Mouse (Mus musculus) thymus, adult 2 months (tissue): Measurements from ENCODE around the gene Actg2. TPM values are rescaled to one million over a fixed set of nuclear protein-coding genes. Genes with fewer than 3 reads are reported as not detected.

ENCODE experiments used
- DNase-seq: peaks from one replicate; pipeline ENCODE4 v3.0.0; 2021
- H3K27ac ChIP-seq: fragments of 200-500 bp; 2 replicates; pipeline ENCODE4 v1.5.1; 2012; ENCODE audit warnings: low read length, control low read depth; ENCODE audit not compliant: control insufficient read depth, insufficient read depth
- H3K27me3 ChIP-seq: fragments of 200-500 bp; 2 replicates; pipeline ENCODE4 v1.6.1; 2012; ENCODE audit warnings: mild to moderate bottlenecking, low read length, moderate library complexity, mixed read lengths; ENCODE audit not compliant: control insufficient read depth, insufficient read depth
- H3K36me3 ChIP-seq: fragments of 200-500 bp; 2 replicates; pipeline ENCODE4 v1.6.1; 2012; ENCODE audit warnings: mild to moderate bottlenecking, low read length, moderate library complexity; ENCODE audit not compliant: control insufficient read depth, insufficient read depth
- H3K4me1 ChIP-seq: fragments of 200-500 bp; replicated peaks from 2 replicates; pipeline ENCODE4 v1.6.1; 2012; ENCODE audit warnings: low read length; ENCODE audit not compliant: control insufficient read depth, insufficient read depth
- H3K4me3 ChIP-seq: fragments of 200-500 bp; 2 replicates; pipeline ENCODE4 v1.5.1; 2012; ENCODE audit warnings: mild to moderate bottlenecking, low read length, control low read depth, moderate library complexity; ENCODE audit not compliant: control insufficient read depth, insufficient read depth
- CTCF ChIP-seq: fragments of 200-500 bp; IDR thresholded peaks from 2 replicates; pipeline ENCODE4 v1.5.1; 2012; ENCODE audit warnings: mild to moderate bottlenecking, control low read depth, low read length, moderate library complexity, borderline replicate concordance; ENCODE audit not compliant: control insufficient read depth, poor library complexity, insufficient read depth; ENCODE audit errors: extremely low read depth
- POLR2A ChIP-seq: fragments of 200-500 bp; IDR thresholded peaks from 2 replicates; pipeline ENCODE4 v1.6.1; 2012; ENCODE audit warnings: mild to moderate bottlenecking, low read length, control low read depth, moderate library complexity; ENCODE audit not compliant: control insufficient read depth, poor library complexity, insufficient read depth; ENCODE audit errors: extremely low read depth
- WGBS: fragments of 180-500 bp; shearing (Covaris S2); methylation state at CpG from one replicate; pipeline ENCODE4 v1.1.7; 2018; 5-methylcytosine and 5-hydroxymethylcytosine counted together
- polyA plus RNA-seq: library from polyadenylated mRNA; depleted of rRNA; stranded (reverse); fragments of >200 nt; gene quantifications from 2 replicates; pipeline ENCODE4 v1.2.3, GENCODE M21; 2012; rRNA removed

Gene Actg2
- polyA plus RNA-seq, 1 experiment = 2.3 TPM

DNA sequence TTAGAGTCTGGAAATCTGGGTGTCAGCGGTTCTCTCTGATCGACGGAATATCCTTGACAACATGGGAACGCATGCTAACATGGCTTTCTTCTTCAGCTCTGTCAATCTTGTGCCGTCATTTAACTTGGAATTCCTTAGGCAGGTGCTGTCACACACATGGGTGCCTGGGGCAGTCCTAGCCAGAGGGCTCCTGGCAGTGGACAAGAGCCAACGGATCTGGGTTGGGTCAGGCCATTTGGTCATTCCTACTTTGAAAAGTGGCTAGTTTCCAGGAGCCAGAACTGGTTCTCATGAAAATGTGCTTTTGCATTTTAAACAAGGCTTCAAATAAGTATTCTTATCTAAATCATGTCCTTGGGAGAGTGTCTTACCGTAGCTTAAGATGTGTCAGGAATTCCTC, 64.3 kb downstream of the Actg2 start:
- Histone ChIP-seq H3K27me3 (no peaks in the 10 kb centered on the region), H3K4me1 (no peaks in the 10 kb centered on the region; the same call in 1 of the 2 replicates), H3K4me3 (no peak overlapping the region), H3K36me3 (no peaks in the 10 kb centered on the region), H3K27ac (no peak overlapping the region)
- no peak for TF ChIP-seq CTCF
- TF ChIP-seq POLR2A = no peak
- WGBS = 98% methylated on average over 7 of the region's 7 CpGs
- no peak for DNase-seq

DNA sequence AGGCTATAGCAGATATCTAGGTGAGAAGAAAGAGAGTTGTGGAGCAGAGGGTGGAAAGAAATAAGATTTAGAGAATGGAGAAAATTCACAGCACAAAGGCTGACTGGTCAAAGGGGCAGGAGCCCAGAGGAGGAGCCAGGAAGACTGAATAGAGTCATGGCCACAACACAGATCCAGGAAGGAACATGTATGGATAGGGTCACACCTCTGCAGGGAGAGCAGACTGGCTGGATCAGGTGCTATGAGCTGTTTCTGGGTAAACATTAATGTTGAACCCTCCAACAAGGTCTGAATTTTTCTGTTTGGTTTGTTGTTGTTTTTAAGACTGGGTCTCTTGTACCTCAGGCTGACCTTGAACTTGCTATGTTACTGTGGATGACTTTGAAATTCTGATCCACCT, 72.1 kb downstream of the Actg2 start:
- H3K27me3 ChIP-seq = no peaks in the 10 kb centered on the region
- no peaks in the 10 kb centered on the region for H3K36me3 ChIP-seq
- no peak overlapping the region for H3K4me3 ChIP-seq
- no peak for TF ChIP-seq CTCF
- TF ChIP-seq POLR2A = no peak
- H3K4me1 ChIP-seq = no peaks in the 10 kb centered on the region; the same call in 1 of the 2 replicates
- H3K27ac ChIP-seq = no peak overlapping the region
- DNase-seq = no peak

Other genes starting within 250 kb of the Actg2 start
- 15.9 and 16.3 TPM in 2 replicates for gene Mthfd2, start 210.4 kb downstream of the Actg2 start, polyA plus RNA-seq
- gene Mob1a, start 210.2 kb downstream of the Actg2 start, polyA plus RNA-seq = 45.5 and 49.1 TPM in 2 replicates
- 10.6 and 13.6 TPM in 2 replicates for gene Bola3, start 187.1 kb downstream of the Actg2 start, polyA plus RNA-seq
- gene Tet3, start 77.2 kb downstream of the Actg2 start, polyA plus RNA-seq = 32.6 and 43.3 TPM in 2 replicates
- gene Dguok, start 29.3 kb downstream of the Actg2 start, polyA plus RNA-seq = 52.1 and 65.4 TPM in 2 replicates
- 16.4 and 19.2 TPM in 2 replicates for gene Stambp, start 36.5 kb upstream of the Actg2 start, polyA plus RNA-seq
- gene Clec4f, start 119.9 kb upstream of the Actg2 start, polyA plus RNA-seq = 0.47 and 0.51 TPM in 2 replicates
- 3.8 and 6.0 TPM in 2 replicates for gene Cd207, start 141.6 kb upstream of the Actg2 start, polyA plus RNA-seq
- gene Vax2, start 175.0 kb upstream of the Actg2 start, polyA plus RNA-seq = 0.08 and 0.23 TPM in 2 replicates
- 0.35 and 0.36 TPM in 2 replicates for gene Atp6v1b1, start 206.7 kb upstream of the Actg2 start, polyA plus RNA-seq
- 0.05 TPM in 1 of 2 replicates, not detected in the other for gene Ankrd53, start 226.4 kb upstream of the Actg2 start, polyA plus RNA-seq
- gene Tex261, start 239.5 kb upstream of the Actg2 start, polyA plus RNA-seq = 183 and 190 TPM in 2 replicates